Mouse (Mus musculus) liver, embryonic 13.5 days (tissue): Measurements from ENCODE around the gene Celsr1. TPM values are rescaled to one million over a fixed set of nuclear protein-coding genes. Genes with fewer than 3 reads are reported as not detected.
A peak's percentile ranks its signal among the peaks of the same experiment; 100 is the strongest.

Source experiments
- ATAC-seq: fragments of 200-750 bp; cut with Nextera tagmentation; 2 replicates; pipeline ENCODE4 v1.8.0; 2017; ENCODE audit warnings: low read depth, mild to moderate bottlenecking, moderate number of reproducible peaks, moderate library complexity
- DNase-seq: peaks from one replicate; pipeline ENCODE4 v3.0.0; 2022
- H3K27ac ChIP-seq: fragments of 300-500 bp; sonication (generic); 2 replicates; pipeline ENCODE4 v1.5.1; 2015; ENCODE audit warnings: moderate library complexity, mild to moderate bottlenecking, inconsistent platforms
- H3K27me3 ChIP-seq: fragments of 300-500 bp; sonication (generic); 2 replicates; pipeline ENCODE4 v1.6.1; 2015; ENCODE audit warnings: mild to moderate bottlenecking, inconsistent platforms
- H3K36me3 ChIP-seq: fragments of 300-500 bp; sonication (generic); 2 replicates; pipeline ENCODE4 v1.6.1; 2015; ENCODE audit warnings: mild to moderate bottlenecking, inconsistent platforms
- H3K4me1 ChIP-seq: fragments of 300-500 bp; sonication (generic); replicated peaks from 2 replicates; pipeline ENCODE4 v1.6.1; 2015; ENCODE audit warnings: inconsistent platforms
- H3K4me2 ChIP-seq: fragments of 300-500 bp; sonication (generic); 2 replicates; pipeline ENCODE4 v1.6.1; 2015; ENCODE audit warnings: inconsistent platforms, mild to moderate bottlenecking, moderate library complexity
- H3K4me3 ChIP-seq: fragments of 300-500 bp; sonication (generic); replicated peaks from 2 replicates; pipeline ENCODE4 v1.5.1; 2015; ENCODE audit warnings: mild to moderate bottlenecking, inconsistent platforms
- H3K9ac ChIP-seq: fragments of 300-500 bp; sonication (generic); 2 replicates; pipeline ENCODE4 v1.6.1; 2015; ENCODE audit warnings: mild to moderate bottlenecking, inconsistent platforms
- H3K9me3 ChIP-seq: fragments of 300-500 bp; sonication (generic); replicated peaks from 2 replicates; pipeline ENCODE4 v1.6.1; 2016; ENCODE audit warnings: inconsistent platforms
- WGBS: fragments of 180-500 bp; shearing (Covaris S2); methylation state at CpG from one replicate; pipeline ENCODE4 v1.1.7; 2015; ENCODE audit not compliant: insufficient replicate concordance; 5-methylcytosine and 5-hydroxymethylcytosine counted together
- polyA plus RNA-seq: library from polyadenylated mRNA; unstranded; fragments of >200 nt; fragmentation: Nextera tagmentation; extraction: Ambion mirVana; gene quantifications from 2 replicates; pipeline ENCODE4 v1.2.1, GENCODE M21; 2015

Celsr1 gene
- polyA plus RNA-seq, 1 experiment from 2014 or later, result 0.20 TPM

DNA sequence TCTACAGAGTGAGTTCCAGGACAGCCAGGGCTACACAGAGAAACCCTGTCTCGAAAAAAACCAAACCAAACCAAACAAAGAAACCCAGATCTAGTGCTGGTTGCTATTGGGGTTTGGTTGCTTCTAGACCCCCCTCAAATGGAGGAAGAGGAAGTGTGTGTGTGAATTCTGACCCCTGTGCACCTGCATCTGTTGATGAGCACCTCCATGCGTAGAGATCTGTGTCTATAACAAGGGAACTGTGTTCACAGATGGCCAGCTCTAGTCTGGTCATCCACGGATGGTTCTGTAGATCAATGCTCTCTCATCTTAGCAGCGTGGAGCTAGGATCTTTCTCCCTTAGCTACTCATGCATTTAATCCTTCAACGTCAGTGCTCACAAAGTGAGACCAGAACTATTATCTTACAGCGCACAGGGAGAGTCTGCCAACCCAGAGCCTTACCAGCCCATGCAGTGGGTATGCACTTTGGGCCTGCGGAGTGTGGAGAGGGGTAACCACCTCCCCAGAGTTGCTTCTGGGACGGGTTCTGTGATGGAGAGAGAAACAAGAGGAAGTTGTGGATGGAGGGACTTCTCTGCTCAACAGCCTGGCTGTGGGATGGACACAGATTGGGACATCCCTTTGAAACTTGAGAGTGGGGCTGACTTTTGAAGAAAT is 30.7 kb upstream of the Celsr1 start:
- no peaks in the 10 kb centered on the region for H3K9me3 ChIP-seq
- DNase-seq, result no peak
- H3K4me2 ChIP-seq, result peak overlapping the region; percentile 65
- peak overlapping the region; percentile 60 for H3K9ac ChIP-seq
- H3K36me3 ChIP-seq, result peaks cover 9% of the 10 kb centered on the region
- H3K27ac ChIP-seq, result peak overlapping the region; percentile 93
- WGBS, result 55% methylated on average over 8 of the region's 8 CpGs
- peak overlapping the region; percentile 22 for H3K4me3 ChIP-seq
- ATAC-seq, result peak; percentile 41
- H3K27me3 ChIP-seq, result no peaks in the 10 kb centered on the region
- H3K4me1 ChIP-seq, result peaks cover 99% of the 10 kb centered on the region

DNA sequence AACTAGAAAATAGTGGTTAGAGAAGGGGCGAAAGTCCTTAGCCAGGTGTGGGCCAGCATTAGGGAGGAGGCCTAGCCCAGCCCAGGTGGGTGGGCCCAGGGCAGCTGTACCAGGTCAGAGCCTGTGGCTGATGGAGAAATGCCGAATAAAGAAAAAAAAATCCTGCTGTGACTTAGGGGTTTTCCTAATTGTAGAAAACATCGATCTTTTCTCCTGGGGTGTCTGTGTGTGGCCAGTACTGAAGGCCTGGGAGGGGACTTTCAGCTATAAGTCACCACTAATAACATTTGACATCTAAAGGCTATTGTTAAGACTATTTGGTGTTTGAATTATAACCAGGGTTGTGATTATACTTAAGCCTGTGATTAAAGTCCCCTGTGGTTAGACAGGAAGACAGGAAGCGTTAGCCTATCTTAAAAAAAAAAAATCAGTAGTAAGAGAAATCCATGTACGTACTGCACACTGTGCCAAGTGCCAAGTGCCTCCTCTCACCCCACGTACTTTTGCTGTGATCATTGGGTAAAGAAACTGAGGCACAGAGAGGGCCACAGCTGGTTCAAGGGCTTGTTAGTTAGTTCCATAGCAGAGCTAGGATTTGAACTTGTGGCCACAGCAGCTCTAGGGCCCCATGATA is 28.4 kb upstream of the Celsr1 start:
- H3K4me3 ChIP-seq, result 0 out of 2 replicates have a peak overlapping the region, but pooled peaks have one; percentile 95
- WGBS, result 57% methylated on average over 6 of the region's 6 CpGs
- DNase-seq (no peak), ATAC-seq (no peak)
- peaks cover 96% of the 10 kb centered on the region for H3K4me1 ChIP-seq
- peaks cover under 1% of the 10 kb centered on the region; the same call in 1 of the 2 replicates for H3K9me3 ChIP-seq
- H3K27me3 ChIP-seq, result no peaks in the 10 kb centered on the region
- peak overlapping the region; percentile 98 for H3K4me2 ChIP-seq
- peak overlapping the region; percentile 93 for H3K27ac ChIP-seq
- H3K9ac ChIP-seq, result peak overlapping the region; percentile 98; the same call in 1 of the 2 replicates
- H3K36me3 ChIP-seq, result peaks cover 5% of the 10 kb centered on the region

DNA sequence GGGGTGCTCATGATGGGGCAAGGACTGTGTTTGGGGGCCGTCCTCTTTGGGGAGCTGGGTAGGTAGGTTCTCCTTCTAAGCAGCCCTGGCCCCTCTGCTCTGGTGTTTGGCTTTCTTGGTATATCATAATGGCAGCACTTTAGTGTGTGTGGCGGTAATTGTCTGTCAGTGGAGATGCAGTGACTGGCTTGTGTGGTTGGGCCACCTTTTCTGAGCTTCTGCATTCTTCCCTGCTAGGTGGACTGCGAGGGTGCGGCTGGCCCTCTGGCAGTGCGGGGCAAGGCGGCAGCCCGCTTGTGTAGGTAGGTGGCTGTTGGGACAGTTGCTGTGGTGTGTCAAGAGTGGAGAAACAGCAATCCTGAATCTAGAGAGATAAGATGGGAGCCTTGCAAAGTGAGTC is 27.6 kb upstream of the Celsr1 start:
- Histone ChIP-seq H3K27me3 (no peaks in the 10 kb centered on the region), H3K9me3 (peaks cover 4% of the 10 kb centered on the region; the same call in 1 of the 2 replicates), H3K4me3 (peak overlapping the region; percentile 95), H3K4me1 (peaks cover 96% of the 10 kb centered on the region), H3K36me3 (peaks cover 5% of the 10 kb centered on the region), H3K9ac (peak overlapping the region; percentile 98), H3K27ac (peak overlapping the region; percentile 93), H3K4me2 (peak overlapping the region; percentile 98)
- ATAC-seq, result no peak
- WGBS, result 69% methylated on average over 7 of the region's 7 CpGs
- no peak for DNase-seq

DNA sequence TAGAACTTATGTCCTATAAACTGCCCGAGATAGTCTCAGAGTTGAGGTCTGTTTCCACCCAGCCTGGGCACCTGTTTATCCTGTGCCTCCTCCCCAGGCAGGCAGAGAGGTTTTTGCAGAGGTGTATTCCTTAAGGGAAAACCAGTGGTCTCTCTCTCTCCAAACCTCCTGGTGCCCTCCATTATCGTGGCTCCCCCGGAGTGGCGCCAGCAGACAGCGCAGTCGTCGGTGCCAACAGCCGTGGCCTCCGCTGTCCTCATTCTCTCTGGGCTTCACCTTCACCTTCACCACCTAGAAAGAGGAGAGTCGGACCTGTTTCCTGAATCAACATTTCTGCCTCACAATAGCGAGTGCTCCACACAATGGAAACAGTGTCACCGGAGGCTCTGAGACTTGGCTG is 27.0 kb upstream of the Celsr1 start:
- Histone ChIP-seq H3K4me3 (peak overlapping the region; percentile 95), H3K27me3 (no peaks in the 10 kb centered on the region), H3K4me2 (peak overlapping the region; percentile 98), H3K27ac (peak overlapping the region; percentile 93), H3K4me1 (peaks cover 96% of the 10 kb centered on the region), H3K36me3 (no peaks in the 10 kb centered on the region), H3K9me3 (peaks cover 4% of the 10 kb centered on the region; the same call in 1 of the 2 replicates), H3K9ac (peak overlapping the region; percentile 98)
- DNase-seq (no peak), ATAC-seq (no peak)
- WGBS, result 85% methylated on average over 12 of the region's 12 CpGs

DNA sequence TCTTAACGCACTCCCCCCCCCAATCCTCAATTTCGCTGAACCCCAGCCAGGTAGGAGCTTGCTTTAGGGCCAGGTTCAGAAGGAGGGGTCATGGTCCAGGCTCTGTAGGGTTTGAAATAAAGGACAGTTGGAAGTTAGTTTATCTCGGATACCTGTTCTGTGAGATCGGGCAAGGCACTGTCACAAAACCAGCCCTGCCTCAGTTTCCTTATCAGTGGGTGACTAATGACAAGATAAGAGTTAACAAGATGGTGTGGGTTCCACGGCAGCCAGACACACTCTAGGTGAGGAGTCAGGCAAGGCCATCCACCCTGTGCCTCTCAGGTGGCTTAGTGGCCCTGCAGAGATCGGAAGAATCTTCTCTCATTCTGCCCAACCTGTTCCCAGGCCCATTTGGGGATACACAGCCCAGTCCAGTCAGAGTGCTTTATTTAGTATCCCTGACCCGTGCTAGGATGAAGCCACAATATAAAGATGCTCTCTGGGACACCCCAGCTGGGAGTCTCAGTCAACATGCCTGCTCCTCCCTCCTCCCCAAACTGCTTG is 26.3 kb upstream of the Celsr1 start:
- no peak for DNase-seq
- WGBS, result 23% methylated on average over 7 of the region's 7 CpGs
- Histone ChIP-seq H3K9me3 (peaks cover 4% of the 10 kb centered on the region; the same call in 1 of the 2 replicates), H3K27ac (peak overlapping the region; percentile 93), H3K27me3 (no peaks in the 10 kb centered on the region), H3K4me1 (peaks cover 95% of the 10 kb centered on the region), H3K4me2 (peak overlapping the region; percentile 98), H3K36me3 (no peaks in the 10 kb centered on the region), H3K9ac (peak overlapping the region; percentile 98), H3K4me3 (peak overlapping the region; percentile 95)
- peak; percentile 3; the same call in 1 of the 2 replicates for ATAC-seq

DNA sequence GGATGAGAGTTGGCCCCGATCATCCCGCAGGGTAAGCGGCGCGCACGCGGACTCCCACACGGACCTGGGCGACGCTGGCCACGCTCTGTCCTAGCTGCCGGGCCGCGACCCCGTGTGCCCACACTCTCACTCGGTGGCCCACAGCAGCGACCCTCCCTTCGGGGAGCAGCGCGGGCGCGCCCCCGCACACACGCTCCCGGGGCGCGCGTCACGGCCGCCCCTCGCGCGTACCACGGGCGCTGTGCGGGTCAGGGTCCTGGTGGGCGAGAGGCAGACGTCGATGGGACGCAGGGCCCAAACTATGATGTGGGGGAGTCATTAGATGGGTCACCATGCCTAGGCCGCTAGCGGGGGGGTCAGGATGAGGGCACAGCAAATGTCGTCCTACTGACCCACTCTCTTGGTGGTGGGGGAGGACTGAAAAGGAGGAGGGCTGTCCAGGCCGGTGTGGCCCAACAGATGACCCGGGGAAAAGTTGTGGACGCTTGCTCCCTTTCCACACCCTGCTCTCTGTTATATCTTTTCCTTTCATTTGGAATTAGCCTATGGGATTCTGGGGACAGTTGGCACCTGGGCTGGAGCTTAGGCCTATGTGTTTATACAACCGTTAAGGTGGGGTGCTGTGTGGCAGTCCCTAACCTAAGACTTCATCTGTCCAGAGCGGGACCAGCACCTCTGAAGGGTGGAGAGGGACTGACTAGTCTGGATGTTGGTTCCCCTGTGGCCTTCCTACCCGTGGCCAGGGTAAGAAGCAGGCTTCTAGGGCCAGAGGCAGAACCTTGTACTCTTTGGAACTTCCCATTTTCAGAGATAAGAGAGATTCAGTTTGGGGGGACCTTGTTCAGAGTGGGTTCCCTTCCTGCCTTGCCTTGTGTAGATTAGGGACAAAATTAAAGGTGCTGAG is 25.6 kb upstream of the Celsr1 start:
- Histone ChIP-seq H3K27me3 (no peaks in the 10 kb centered on the region), H3K4me2 (peak overlapping the region; percentile 98), H3K9me3 (peaks cover 4% of the 10 kb centered on the region; the same call in 1 of the 2 replicates), H3K27ac (peak overlapping the region; percentile 93), H3K4me3 (peak overlapping the region; percentile 95), H3K4me1 (peaks cover 95% of the 10 kb centered on the region), H3K9ac (peak overlapping the region; percentile 98), H3K36me3 (no peaks in the 10 kb centered on the region)
- 2% methylated on average over 46 of the region's 49 CpGs for WGBS
- DNase-seq (no peak), ATAC-seq (peak; percentile 24)

DNA sequence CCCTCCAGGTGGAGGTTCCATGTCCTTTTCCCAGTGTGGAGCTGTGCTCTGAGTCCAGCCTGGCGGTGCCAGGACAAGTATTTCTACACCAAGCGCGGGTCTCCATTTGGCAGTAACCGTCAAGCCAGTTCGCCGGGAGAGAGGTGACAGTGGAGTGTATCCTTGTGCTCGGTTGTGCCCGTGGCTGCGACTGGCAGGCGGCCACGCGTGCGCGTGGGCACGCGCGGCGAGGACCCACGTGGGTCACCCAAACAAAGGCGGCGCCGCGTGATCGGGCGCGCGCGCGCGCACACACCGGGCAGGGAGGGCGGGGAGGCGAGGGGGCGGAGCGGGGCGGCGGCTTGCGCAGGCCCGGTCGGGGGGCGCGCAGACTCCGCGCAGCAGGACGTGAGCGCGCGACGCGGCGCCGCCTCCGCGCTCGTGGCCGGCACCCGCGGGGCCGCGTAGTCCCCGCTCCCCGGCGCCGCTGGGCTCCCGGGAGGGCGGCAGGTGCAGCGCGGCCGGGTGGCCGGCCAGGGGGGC is 24.9 kb upstream of the Celsr1 start:
- ATAC-seq, result peak; percentile 76

DNA sequence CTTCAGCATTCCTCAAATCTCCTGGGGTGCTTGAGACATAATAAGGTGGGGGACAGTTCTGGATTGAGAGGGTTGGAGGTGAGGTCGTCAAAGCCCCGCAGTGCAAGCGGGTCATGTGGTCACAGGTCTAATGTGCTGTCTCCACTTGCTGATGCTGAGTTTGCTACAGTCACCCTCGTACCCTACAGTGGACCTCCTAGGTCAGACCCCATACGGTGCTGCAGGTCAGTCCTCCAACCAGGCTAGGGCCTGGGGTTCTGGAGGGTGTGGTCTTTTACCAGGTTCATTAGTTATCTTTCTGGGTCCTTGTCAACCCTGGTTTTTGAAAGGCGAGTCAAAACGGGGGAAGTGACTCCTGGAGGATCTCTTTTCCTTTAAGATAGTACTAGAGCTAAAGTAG is 24.3 kb upstream of the Celsr1 start:
- DNase-seq (no peak), ATAC-seq (no peak)
- Histone ChIP-seq H3K27me3 (no peaks in the 10 kb centered on the region), H3K27ac (peak overlapping the region; percentile 73), H3K9me3 (peaks cover 4% of the 10 kb centered on the region; the same call in 1 of the 2 replicates), H3K4me1 (peaks cover 92% of the 10 kb centered on the region), H3K4me3 (peak overlapping the region; percentile 95), H3K36me3 (no peaks in the 10 kb centered on the region), H3K4me2 (peak overlapping the region; percentile 98), H3K9ac (peak overlapping the region; percentile 98)
- WGBS, result 14% methylated on average over 7 of the region's 7 CpGs

More for the DNA sequence above, 24.9 kb upstream of the Celsr1 start:
- peaks cover 4% of the 10 kb centered on the region; the same call in 1 of the 2 replicates for H3K9me3 ChIP-seq
- peak overlapping the region; percentile 98 for H3K4me2 ChIP-seq
- peaks cover 95% of the 10 kb centered on the region for H3K4me1 ChIP-seq
- H3K9ac ChIP-seq, result peak overlapping the region; percentile 98
- WGBS, result under 1% methylated on average over 68 of the region's 70 CpGs
- H3K27ac ChIP-seq, result peak overlapping the region; percentile 93
- peak overlapping the region; percentile 95 for H3K4me3 ChIP-seq
- H3K36me3 ChIP-seq, result no peaks in the 10 kb centered on the region
- no peaks in the 10 kb centered on the region for H3K27me3 ChIP-seq
- peak; percentile 49 for DNase-seq

DNA sequence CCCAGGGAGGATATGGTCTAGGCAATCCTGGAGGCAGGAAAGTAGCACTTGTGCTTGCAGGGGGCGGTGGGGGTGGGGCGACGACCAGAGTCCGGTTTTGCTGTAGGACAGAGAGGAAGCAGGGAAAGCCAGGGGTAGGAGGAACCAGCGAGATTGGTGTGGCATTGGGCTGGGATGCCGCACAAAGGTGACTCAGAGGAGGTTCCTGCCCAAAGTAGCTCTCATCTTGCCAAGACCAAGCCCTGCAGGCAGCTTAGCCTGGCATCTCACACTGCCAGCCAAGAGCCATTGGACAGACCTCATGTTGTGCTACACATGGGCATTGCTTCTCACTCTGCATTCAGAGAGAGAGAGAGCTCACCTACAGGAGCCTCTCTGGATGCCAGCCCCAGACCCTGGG is 23.8 kb upstream of the Celsr1 start, which contains the start of gene Gramd4:
Gene Gramd4 (plus strand): TSS at position 283 of the 400 bp plus-strand sequence.
- H3K4me2 ChIP-seq, result peak within 1 kb of the TSS; percentile 98
- H3K9ac ChIP-seq, result peak within 1 kb of the TSS; percentile 98
- H3K4me1 ChIP-seq, result peaks cover 90% of the 10 kb centered on the region
- H3K27ac ChIP-seq, result peak within 1 kb of the TSS; percentile 73
- no peaks in the 10 kb centered on the region for H3K36me3 ChIP-seq
- no peak for ATAC-seq
- WGBS, result 31% methylated on average over 6 of the region's 6 CpGs
- H3K9me3 ChIP-seq, result peaks cover 4% of the 10 kb centered on the region; the same call in 1 of the 2 replicates
- no peaks in the 10 kb centered on the region for H3K27me3 ChIP-seq
- no peak for DNase-seq
- peak within 1 kb of the TSS; percentile 95 for H3K4me3 ChIP-seq

DNA sequence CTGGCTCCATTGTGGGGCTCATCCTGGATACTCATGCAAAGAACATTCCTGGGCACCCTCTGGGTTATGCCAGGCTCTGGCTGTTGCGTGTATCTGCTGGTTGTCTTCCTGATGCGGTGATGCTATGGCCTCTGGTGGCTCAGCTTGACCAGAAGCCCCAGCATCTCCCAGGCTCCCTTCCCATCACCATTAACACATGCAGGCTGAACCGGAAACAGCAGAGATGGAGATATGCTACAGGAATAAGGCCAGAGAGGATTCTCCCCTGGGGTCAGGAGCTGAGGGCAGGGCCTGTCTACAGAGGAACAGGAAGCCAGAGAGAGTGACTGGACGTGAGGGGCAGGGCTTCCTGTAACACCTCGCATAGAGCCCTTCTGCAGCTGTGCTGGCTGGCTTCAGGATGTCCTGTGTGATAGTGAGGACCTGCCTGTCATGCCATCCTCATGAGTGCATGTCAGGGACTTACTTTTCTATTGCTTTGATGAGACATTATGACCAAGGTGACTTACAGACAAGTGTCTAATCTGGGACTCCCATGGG is 22.7 kb upstream of the Celsr1 start:
- H3K27me3 ChIP-seq, result no peaks in the 10 kb centered on the region
- peaks cover 90% of the 10 kb centered on the region for H3K4me1 ChIP-seq
- H3K9me3 ChIP-seq, result peaks cover 4% of the 10 kb centered on the region; the same call in 1 of the 2 replicates
- DNase-seq (no peak), ATAC-seq (no peak)
- H3K27ac ChIP-seq, result 0 out of 2 replicates have a peak overlapping the region, but pooled peaks have one; percentile 29
- no peak overlapping the region for H3K9ac ChIP-seq
- H3K4me2 ChIP-seq, result no peak overlapping the region
- H3K4me3 ChIP-seq, result no peak overlapping the region
- WGBS, result 47% methylated on average over 5 of the region's 5 CpGs
- no peaks in the 10 kb centered on the region for H3K36me3 ChIP-seq
